Mouse (Mus musculus) kidney, adult 18-20 months (tissue): ENCODE measurements at regions not wholly inside any gene's neighbourhood (a gene's known extent, or its start where the extent isn't known, plus 50 kb on each side); places are given as distances from the start of the nearest gene placed in this dataset.

Source experiments
- DNase-seq: peaks from one replicate; pipeline ENCODE4 v3.0.0; 2021

- no peak for DNase-seq
Measured at GRCm38 (mm10) chr15:94219907-94220306, 245.3 kb downstream of the Adamts20 start.

- no peak for DNase-seq
Measured at GRCm38 (mm10) chr15:94216703-94217102, 248.5 kb downstream of the Adamts20 start.

GRCm38 (mm10) chr15:94214440-94214839 is 250.8 kb downstream of the Adamts20 start:
- no peak for DNase-seq

GRCm38 (mm10) chr15:94213393-94213792 is 251.8 kb downstream of the Adamts20 start:
- DNase-seq: no peak

GRCm38 (mm10) chr15:94208476-94208875 is 256.7 kb downstream of the Adamts20 start:
- no peak for DNase-seq

- no peak for DNase-seq
Measured at GRCm38 (mm10) chr15:94206454-94206853, 258.8 kb downstream of the Adamts20 start.

GRCm38 (mm10) chr15:94205309-94205893 is 259.8 kb downstream of the Adamts20 start:
- no peak for DNase-seq

GRCm38 (mm10) chr15:94190081-94190488 is 275.1 kb downstream of the Adamts20 start:
- DNase-seq: no peak

- DNase-seq: no peak
Measured at GRCm38 (mm10) chr15:94187588-94187987, 277.6 kb downstream of the Adamts20 start.

- no peak for DNase-seq
Measured at GRCm38 (mm10) chr15:94183663-94184375, 281.4 kb downstream of the Adamts20 start.

- DNase-seq: peak; percentile 7
Measured at GRCm38 (mm10) chr15:94174083-94174482, 291.1 kb downstream of the Adamts20 start.

- DNase-seq: no peak
Measured at GRCm38 (mm10) chr15:94160806-94161205, 304.4 kb downstream of the Adamts20 start.

- DNase-seq: peak; percentile 7
Measured at GRCm38 (mm10) chr15:94139534-94139958, 325.7 kb downstream of the Adamts20 start.

GRCm38 (mm10) chr15:94137159-94137952 is 327.9 kb downstream of the Adamts20 start:
- DNase-seq: no peak

GRCm38 (mm10) chr15:94112801-94113200 is 352.4 kb downstream of the Adamts20 start:
- peak; percentile 15 for DNase-seq

- DNase-seq: no peak
Measured at GRCm38 (mm10) chr15:94107186-94107716, 358.0 kb downstream of the Adamts20 start.

GRCm38 (mm10) chr15:94090644-94091043 is 374.6 kb downstream of the Adamts20 start:
- no peak for DNase-seq

- no peak for DNase-seq
Measured at GRCm38 (mm10) chr15:94089856-94090255, 375.4 kb downstream of the Adamts20 start.

GRCm38 (mm10) chr15:94082369-94082768 is 382.8 kb downstream of the Adamts20 start:
- no peak for DNase-seq

- DNase-seq: no peak
Measured at GRCm38 (mm10) chr15:94077056-94077455, 388.2 kb downstream of the Adamts20 start.

- DNase-seq: no peak
Measured at GRCm38 (mm10) chr15:94074161-94074950, 390.9 kb downstream of the Adamts20 start.

- no peak for DNase-seq
Measured at GRCm38 (mm10) chr15:94067721-94068120, 397.5 kb downstream of the Adamts20 start.
